Mouse (Mus musculus): Measurements from ENCODE around the gene Dusp1.

- no peak for TF ChIP-seq CTCF (IDR thresholded peaks at IDR 0.05; ENCODE audit: extremely low read depth, insufficient read depth, low read length)
- no peak for TF ChIP-seq POLR2A (IDR thresholded peaks at IDR 0.05; ENCODE audit: extremely low read depth, insufficient read depth, low read length)
These were observed 34.3 kb upstream of the Dusp1 start for GRCm38 (mm10) chr17:26596168-26596658.
